Mouse (Mus musculus): ENCODE measurements around the gene Rps3a1. TPM values are rescaled to one million over a fixed set of nuclear protein-coding genes. Genes with fewer than 3 reads are reported as not detected.
A peak's percentile ranks its signal among the peaks of the same experiment; 100 is the strongest.

Gene Rps3a1
- total and polyA plus RNA-seq, 2 experiments from 2014 or later: 683 to 694 TPM

DNA sequence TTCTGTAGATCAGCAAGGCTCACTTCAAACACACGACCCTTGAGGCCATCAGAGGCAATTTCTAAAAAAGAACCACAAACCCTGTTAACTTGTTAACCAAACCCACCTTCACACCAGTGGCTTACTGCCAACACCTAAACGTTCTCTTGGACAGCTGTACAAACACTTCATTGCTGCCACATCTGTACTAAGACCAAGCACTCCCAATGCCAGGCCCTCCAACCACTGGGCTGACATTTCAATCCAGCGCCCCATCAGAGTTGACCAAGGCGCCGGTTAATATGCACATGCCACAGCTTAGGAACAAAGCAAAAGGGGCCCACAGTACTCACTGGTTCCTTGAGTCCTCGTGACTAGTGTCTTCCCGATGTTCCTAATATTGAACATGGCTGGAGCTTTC, 1.1 kb downstream of the Rps3a1 start:
- Histone ChIP-seq H3K27ac (ENCODE audit: low read depth) (peak overlapping the region; percentile 90), H3K27me3 (ENCODE audit: control insufficient read depth, insufficient read depth, low read length) (no peaks in the 10 kb centered on the region), H3K36me3 (replicated peaks; ENCODE audit: control insufficient read depth, insufficient read depth, low read length) (peaks cover 42% of the 10 kb centered on the region), H3K9ac (replicated peaks; ENCODE audit: low read depth, low read length) (peak overlapping the region; percentile 98), H3K9me3 (replicated peaks; ENCODE audit: control insufficient read depth, low read length) (no peaks in the 10 kb centered on the region), H3K4me1 (ENCODE audit: control insufficient read depth, insufficient read depth) (peaks cover 8% of the 10 kb centered on the region; the same call in 1 of the 2 replicates), H3K4me3 (ENCODE audit: low read depth, low read length) (peak overlapping the region; percentile 92), H3K4me2 (ENCODE audit: low read depth, low read length) (peak overlapping the region; percentile 73)
- ATAC-seq (ENCODE audit: insufficient read depth, low read depth) (no peak), DNase-seq (ENCODE audit: low spot score) (peak; percentile 12)
- WGBS: 7% methylated on average over 7 of the region's 7 CpGs
- TF ChIP-seq EP300 (IDR thresholded peaks at IDR 0.05; ENCODE audit: low read depth): no peak
- no peak for TF ChIP-seq CTCF (IDR thresholded peaks at IDR 0.05; ENCODE audit: low read depth)

DNA sequence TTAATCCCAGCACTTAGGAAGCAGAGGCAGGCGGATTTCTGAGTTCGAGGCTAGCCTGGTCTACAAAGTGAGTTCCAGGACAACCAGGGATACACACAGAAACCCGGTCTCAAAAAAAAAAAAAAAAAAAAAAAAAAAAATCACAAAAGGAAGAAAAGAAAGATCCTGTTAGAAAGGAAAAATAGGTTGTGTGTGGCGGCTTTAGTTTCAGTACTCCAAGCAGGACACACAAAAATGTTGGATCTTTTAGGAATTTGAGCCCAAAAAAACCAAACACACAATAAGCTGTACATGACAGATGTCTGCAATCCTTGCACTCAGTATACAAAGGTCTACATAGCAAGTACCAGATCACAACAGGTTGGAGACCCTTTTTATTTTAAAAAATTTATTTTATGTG, 2.8 kb downstream of the Rps3a1 start:
- no peak overlapping the region for H3K4me3 ChIP-seq (ENCODE audit: low read depth, low read length)
- H3K36me3 ChIP-seq (replicated peaks; ENCODE audit: control insufficient read depth, insufficient read depth, low read length): peaks cover 59% of the 10 kb centered on the region
- no peak overlapping the region for H3K4me2 ChIP-seq (ENCODE audit: low read depth, low read length)
- H3K4me1 ChIP-seq (ENCODE audit: control insufficient read depth, insufficient read depth): peaks cover 8% of the 10 kb centered on the region; the same call in 1 of the 2 replicates
- ATAC-seq (ENCODE audit: insufficient read depth, low read depth): no peak
- TF ChIP-seq EP300 (IDR thresholded peaks at IDR 0.05; ENCODE audit: low read depth) (no peak), CTCF (IDR thresholded peaks at IDR 0.05; ENCODE audit: low read depth) (no peak)
- 88% methylated on average over 4 of the region's 4 CpGs for WGBS
- H3K27me3 ChIP-seq (ENCODE audit: control insufficient read depth, insufficient read depth, low read length): no peaks in the 10 kb centered on the region
- no peak for DNase-seq (ENCODE audit: low spot score)
- no peak overlapping the region for H3K27ac ChIP-seq (ENCODE audit: low read depth)
- H3K9ac ChIP-seq (replicated peaks; ENCODE audit: low read depth, low read length): no peak overlapping the region
- H3K9me3 ChIP-seq (replicated peaks; ENCODE audit: control insufficient read depth, low read length): no peaks in the 10 kb centered on the region

DNA sequence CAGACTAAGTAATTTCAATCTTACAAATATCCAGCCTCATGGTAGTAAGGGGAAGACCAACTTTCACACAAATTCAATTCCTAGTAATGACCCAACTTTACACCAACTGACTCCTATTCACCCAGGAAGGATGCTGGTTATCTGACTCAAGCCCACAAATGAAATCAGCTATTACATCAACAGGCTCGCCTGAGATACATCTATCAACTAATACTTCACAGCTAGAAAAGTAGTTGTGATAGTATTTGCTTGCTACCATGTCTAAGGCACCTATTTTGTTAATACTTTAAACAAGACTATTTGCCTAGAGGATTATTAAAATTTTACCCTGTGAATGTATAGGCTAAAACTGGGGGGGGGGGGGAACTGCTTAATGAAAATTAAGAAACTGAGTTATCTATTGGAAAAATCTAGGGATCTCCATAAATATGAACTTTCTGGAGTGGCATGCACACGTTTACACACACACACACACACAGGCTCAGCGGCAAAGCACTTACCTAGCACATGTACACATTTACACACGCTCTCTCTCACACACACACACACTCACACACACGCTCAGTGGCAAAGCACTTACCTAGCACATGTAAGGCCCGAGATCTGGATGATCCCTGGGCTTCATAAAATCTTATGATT, 5.4 kb downstream of the Rps3a1 start:
- Histone ChIP-seq H3K27me3 (ENCODE audit: control insufficient read depth, insufficient read depth, low read length) (no peaks in the 10 kb centered on the region), H3K4me2 (ENCODE audit: low read depth, low read length) (no peak overlapping the region), H3K4me3 (ENCODE audit: low read depth, low read length) (no peak overlapping the region), H3K36me3 (replicated peaks; ENCODE audit: control insufficient read depth, insufficient read depth, low read length) (peaks cover 61% of the 10 kb centered on the region), H3K4me1 (ENCODE audit: control insufficient read depth, insufficient read depth) (peaks cover 8% of the 10 kb centered on the region; the same call in 1 of the 2 replicates), H3K9me3 (replicated peaks; ENCODE audit: control insufficient read depth, low read length) (no peaks in the 10 kb centered on the region), H3K9ac (replicated peaks; ENCODE audit: low read depth, low read length) (no peak overlapping the region), H3K27ac (ENCODE audit: low read depth) (no peak overlapping the region)
- TF ChIP-seq CTCF (IDR thresholded peaks at IDR 0.05; ENCODE audit: low read depth): no peak
- TF ChIP-seq EP300 (IDR thresholded peaks at IDR 0.05; ENCODE audit: low read depth): no peak
- WGBS: 89% methylated on average over 6 of the region's 6 CpGs
- no peak for ATAC-seq (ENCODE audit: insufficient read depth, low read depth)
- DNase-seq (ENCODE audit: low spot score): no peak

DNA sequence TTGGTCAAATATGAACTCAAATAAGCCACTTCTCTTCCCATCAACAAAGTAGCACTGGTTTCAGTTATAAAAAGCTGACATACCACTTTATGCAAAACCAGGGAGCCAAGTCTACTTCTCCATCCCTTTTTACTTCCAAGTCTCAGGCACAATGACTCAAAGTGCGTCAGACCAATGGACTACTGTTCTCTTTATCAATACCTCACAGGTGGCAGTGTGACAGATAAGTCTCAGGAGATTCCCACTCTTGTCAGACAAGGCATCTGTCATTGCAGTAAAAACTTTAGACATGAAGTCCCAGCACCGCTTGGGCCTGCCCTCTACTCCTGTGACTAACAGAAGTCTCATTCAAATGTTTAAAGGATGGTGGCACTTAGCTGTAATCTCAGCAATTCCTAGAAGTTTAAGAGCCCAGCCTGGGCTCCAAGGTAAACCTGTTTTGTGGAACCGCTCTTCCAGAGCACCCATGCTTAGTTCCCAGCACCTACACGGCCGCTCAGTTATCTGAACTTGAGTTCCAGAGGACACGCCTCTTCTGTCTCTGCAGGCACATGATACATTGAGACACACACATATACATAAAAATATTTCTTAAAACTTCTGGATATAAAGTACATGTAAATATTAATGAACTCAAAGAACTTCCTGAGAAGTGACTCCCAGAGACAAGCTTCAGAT, 6.5 kb downstream of the Rps3a1 start:
- ATAC-seq (ENCODE audit: insufficient read depth, low read depth) (no peak), DNase-seq (ENCODE audit: low spot score) (no peak)
- TF ChIP-seq EP300 (IDR thresholded peaks at IDR 0.05; ENCODE audit: low read depth) (no peak), CTCF (IDR thresholded peaks at IDR 0.05; ENCODE audit: low read depth) (no peak)
- peaks cover 6% of the 10 kb centered on the region; the same call in 1 of the 2 replicates for H3K4me1 ChIP-seq (ENCODE audit: control insufficient read depth, insufficient read depth)
- H3K4me3 ChIP-seq (ENCODE audit: low read depth, low read length): no peak overlapping the region
- H3K36me3 ChIP-seq (replicated peaks; ENCODE audit: control insufficient read depth, insufficient read depth, low read length): peaks cover 64% of the 10 kb centered on the region
- no peak overlapping the region for H3K9ac ChIP-seq (replicated peaks; ENCODE audit: low read depth, low read length)
- H3K27me3 ChIP-seq (ENCODE audit: control insufficient read depth, insufficient read depth, low read length): no peaks in the 10 kb centered on the region
- 84% methylated on average over 6 of the region's 6 CpGs for WGBS
- H3K27ac ChIP-seq (ENCODE audit: low read depth): no peak overlapping the region
- H3K9me3 ChIP-seq (replicated peaks; ENCODE audit: control insufficient read depth, low read length): no peaks in the 10 kb centered on the region
- H3K4me2 ChIP-seq (ENCODE audit: low read depth, low read length): no peak overlapping the region

DNA sequence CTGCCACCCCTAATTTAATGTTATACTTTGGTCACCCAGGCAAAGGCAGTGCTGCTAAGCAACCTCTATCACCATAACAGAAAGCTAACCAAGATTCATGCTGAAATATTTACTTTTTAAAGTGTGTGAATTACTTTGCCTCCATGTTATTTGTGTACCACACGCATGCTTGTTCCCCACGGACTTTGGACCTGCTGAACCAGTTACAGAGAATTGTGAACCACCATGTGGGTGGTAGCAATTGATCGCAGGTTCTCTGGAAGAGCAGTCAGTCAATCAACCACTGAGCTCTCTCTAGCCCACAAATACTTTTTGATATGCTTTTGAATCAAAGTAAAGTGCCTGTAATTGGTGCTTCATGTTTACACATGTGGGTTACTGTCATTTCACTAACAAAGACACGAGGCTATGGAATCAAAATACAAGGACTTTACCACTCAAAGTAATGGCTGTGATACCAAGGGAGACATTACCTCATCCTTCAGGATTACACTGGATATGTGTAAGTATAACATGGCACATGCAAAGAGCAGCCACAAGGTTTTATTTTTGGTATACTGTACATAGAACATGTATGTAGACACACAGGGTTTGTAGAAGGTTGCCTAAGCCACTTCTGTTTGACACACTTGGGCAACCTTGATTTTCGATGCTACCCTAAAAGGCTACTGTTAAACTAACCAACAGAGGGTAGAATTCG, 7.4 kb downstream of the Rps3a1 start:
- ATAC-seq (ENCODE audit: insufficient read depth, low read depth) (no peak), DNase-seq (ENCODE audit: low spot score) (no peak)
- TF ChIP-seq EP300 (IDR thresholded peaks at IDR 0.05; ENCODE audit: low read depth) (no peak), CTCF (IDR thresholded peaks at IDR 0.05; ENCODE audit: low read depth) (no peak)
- H3K27me3 ChIP-seq (ENCODE audit: control insufficient read depth, insufficient read depth, low read length): no peaks in the 10 kb centered on the region
- H3K9ac ChIP-seq (replicated peaks; ENCODE audit: low read depth, low read length): no peak overlapping the region
- H3K36me3 ChIP-seq (replicated peaks; ENCODE audit: control insufficient read depth, insufficient read depth, low read length): peaks cover 55% of the 10 kb centered on the region
- no peaks in the 10 kb centered on the region for H3K4me1 ChIP-seq (ENCODE audit: control insufficient read depth, insufficient read depth)
- no peak overlapping the region for H3K4me2 ChIP-seq (ENCODE audit: low read depth, low read length)
- H3K9me3 ChIP-seq (replicated peaks; ENCODE audit: control insufficient read depth, low read length): no peaks in the 10 kb centered on the region
- no peak overlapping the region for H3K4me3 ChIP-seq (ENCODE audit: low read depth, low read length)
- WGBS: 90% methylated on average over 6 of the region's 6 CpGs
- no peak overlapping the region for H3K27ac ChIP-seq (ENCODE audit: low read depth)
